Mouse (Mus musculus) cortical plate, adult 2 months (tissue): ENCODE measurements around the gene Chid1. TPM values are rescaled to one million over a fixed set of nuclear protein-coding genes. Genes with fewer than 3 reads are reported as not detected.

Source experiments
- H3K27ac ChIP-seq: fragments of 200-500 bp; 2 replicates; pipeline ENCODE4 v1.5.1; 2012; ENCODE audit warnings: low read length, control low read depth, inconsistent platforms; ENCODE audit not compliant: insufficient read depth
- H3K4me1 ChIP-seq: fragments of 200-500 bp; 2 replicates; pipeline ENCODE4 v1.6.1; 2011; ENCODE audit warnings: low read length; ENCODE audit not compliant: control insufficient read depth, insufficient read depth
- H3K4me3 ChIP-seq: fragments of 200-500 bp; 2 replicates; pipeline ENCODE4 v1.5.1; 2011; ENCODE audit warnings: mild to moderate bottlenecking, low read length, control low read depth; ENCODE audit not compliant: insufficient read depth
- CTCF ChIP-seq: fragments of 200-500 bp; IDR thresholded peaks from 2 replicates; pipeline ENCODE4 v1.5.1; 2011; ENCODE audit warnings: mild to moderate bottlenecking, control low read depth, low read length; ENCODE audit not compliant: insufficient read depth; ENCODE audit errors: extremely low read depth
- POLR2A ChIP-seq: fragments of 200-500 bp; IDR thresholded peaks from 2 replicates; pipeline ENCODE4 v1.6.1; 2011; ENCODE audit warnings: mild to moderate bottlenecking, low read length, control low read depth; ENCODE audit not compliant: insufficient read depth; ENCODE audit errors: extremely low read depth
- polyA plus RNA-seq: library from polyadenylated mRNA; depleted of rRNA; stranded (reverse); fragments of >200 nt; gene quantifications from 2 replicates; pipeline ENCODE4 v1.2.3, GENCODE M21; 2012

The Chid1 gene
- polyA plus RNA-seq, 1 experiment = 43.0 TPM

GRCm38 (mm10) chr7:141492738-141493137, 46.9 kb downstream of the Chid1 start:
- Histone ChIP-seq H3K4me3 (no peak overlapping the region), H3K27ac (no peak overlapping the region), H3K4me1 (no peaks in the 10 kb centered on the region)
- no peak for TF ChIP-seq CTCF
- no peak for TF ChIP-seq POLR2A

- no peak overlapping the region for H3K27ac ChIP-seq
- no peak overlapping the region for H3K4me3 ChIP-seq
- H3K4me1 ChIP-seq = no peaks in the 10 kb centered on the region
- TF ChIP-seq CTCF (peak; percentile 21; the same call in 1 of the 2 replicates), POLR2A (no peak)
Measured at GRCm38 (mm10) chr7:141491151-141491550, 48.5 kb downstream of the Chid1 start.

GRCm38 (mm10) chr7:141487141-141487540, 52.5 kb downstream of the Chid1 start:
- no peak for TF ChIP-seq POLR2A
- no peak for TF ChIP-seq CTCF
- no peaks in the 10 kb centered on the region for H3K4me1 ChIP-seq
- H3K4me3 ChIP-seq = no peak overlapping the region
- H3K27ac ChIP-seq = no peak overlapping the region

GRCm38 (mm10) chr7:141486239-141486638, 53.4 kb downstream of the Chid1 start:
- Histone ChIP-seq H3K4me1 (no peaks in the 10 kb centered on the region), H3K4me3 (no peak overlapping the region), H3K27ac (no peak overlapping the region)
- TF ChIP-seq CTCF (no peak), POLR2A (no peak)

GRCm38 (mm10) chr7:141485606-141486005, 54.1 kb downstream of the Chid1 start:
- Histone ChIP-seq H3K4me1 (no peaks in the 10 kb centered on the region), H3K4me3 (no peak overlapping the region)

GRCm38 (mm10) chr7:141485186-141485585, 54.5 kb downstream of the Chid1 start:
- no peaks in the 10 kb centered on the region for H3K4me1 ChIP-seq
- H3K4me3 ChIP-seq = no peak overlapping the region
- H3K27ac ChIP-seq = no peak overlapping the region
- TF ChIP-seq CTCF (no peak), POLR2A (no peak)

More at GRCm38 (mm10) chr7:141485606-141486005, 54.1 kb downstream of the Chid1 start:
- TF ChIP-seq CTCF (no peak), POLR2A (no peak)
- H3K27ac ChIP-seq = no peak overlapping the region

GRCm38 (mm10) chr7:141484186-141485120, 55.2 kb downstream of the Chid1 start:
- no peak for TF ChIP-seq POLR2A
- no peak for TF ChIP-seq CTCF
- Histone ChIP-seq H3K27ac (no peak overlapping the region), H3K4me1 (no peaks in the 10 kb centered on the region), H3K4me3 (no peak overlapping the region)

- Histone ChIP-seq H3K4me3 (no peak overlapping the region), H3K27ac (no peak overlapping the region), H3K4me1 (no peaks in the 10 kb centered on the region)
- TF ChIP-seq CTCF (no peak), POLR2A (no peak)
Measured at GRCm38 (mm10) chr7:141483114-141483653, 56.5 kb downstream of the Chid1 start.

GRCm38 (mm10) chr7:141482531-141483024, 57.1 kb downstream of the Chid1 start:
- no peaks in the 10 kb centered on the region for H3K4me1 ChIP-seq
- no peak overlapping the region for H3K27ac ChIP-seq
- no peak for TF ChIP-seq POLR2A
- TF ChIP-seq CTCF = no peak
- H3K4me3 ChIP-seq = peak overlapping the region; percentile 26
